Mouse (Mus musculus) testis, adult 2 months (tissue): Measurements from ENCODE around the gene Ttc7.

Experiments used
- CTCF ChIP-seq: fragments of 200-500 bp; IDR thresholded peaks from 2 replicates; pipeline ENCODE4 v1.5.1; 2012; ENCODE audit warnings: low read depth, mild to moderate bottlenecking, inconsistent platforms, low read length, moderate library complexity; ENCODE audit not compliant: control insufficient read depth, insufficient read depth, insufficient replicate concordance
- POLR2A ChIP-seq: fragments of 200-500 bp; IDR thresholded peaks from 2 replicates; pipeline ENCODE4 v1.6.1; 2012; ENCODE audit warnings: low read depth, mild to moderate bottlenecking, inconsistent platforms, low read length, moderate library complexity; ENCODE audit not compliant: control insufficient read depth

GRCm38 (mm10) chr17:87282706-87283053, at the start of gene Ttc7:
- TF ChIP-seq CTCF = no peak
- peak; percentile 91 for TF ChIP-seq POLR2A
